Mouse (Mus musculus): ENCODE measurements around the gene Slc22a4. TPM values are rescaled to one million over a fixed set of nuclear protein-coding genes. Genes with fewer than 3 reads are reported as not detected.

Slc22a4 gene
- polyA plus RNA-seq (2012; fragmentation: generic; extraction: Trizol) = under 1 TPM; 0.11 to 0.21 TPM

DNA sequence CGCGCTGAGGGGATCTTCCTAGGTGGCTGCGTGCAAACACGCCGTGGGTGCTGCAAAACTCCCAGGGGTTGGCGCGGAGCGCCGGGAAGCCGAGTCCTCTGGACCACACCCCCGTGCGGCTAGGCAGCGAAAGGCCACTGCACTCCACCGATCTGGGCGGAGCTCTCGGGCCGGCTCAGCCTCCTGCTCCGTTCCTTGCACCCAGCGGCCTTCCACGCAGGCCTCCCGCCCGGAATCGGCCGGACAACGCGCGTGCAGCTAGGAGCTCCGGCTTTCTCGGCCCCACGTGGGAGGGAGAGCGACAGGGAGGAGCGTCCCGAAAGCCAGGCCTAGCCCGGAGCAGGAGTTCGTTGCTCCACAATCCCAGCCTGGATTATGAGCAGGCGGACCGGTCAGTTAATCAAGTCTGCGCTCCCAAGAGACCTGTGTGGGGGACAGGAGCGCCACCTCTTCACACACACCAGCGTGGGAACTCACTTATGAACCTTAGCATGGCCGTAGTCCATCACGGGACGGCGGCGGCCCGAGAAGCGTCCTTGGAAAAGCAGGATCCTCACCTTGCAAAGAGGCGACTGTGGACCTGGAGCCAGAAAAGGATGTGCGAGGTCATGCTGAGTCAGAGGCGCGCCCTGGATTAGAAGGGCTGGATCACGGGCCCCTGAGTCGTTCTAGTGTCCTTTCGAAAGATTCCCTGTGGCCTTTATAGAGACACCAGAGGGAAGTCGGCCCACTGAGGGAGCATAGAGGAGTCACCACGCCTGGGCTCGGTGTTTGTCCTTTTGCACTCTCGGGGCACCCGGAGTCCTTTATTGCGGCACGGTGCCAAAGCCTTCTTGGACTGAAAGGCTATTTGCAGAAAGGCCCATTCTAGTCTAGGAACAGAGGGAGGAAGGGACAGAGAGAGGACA lies at the start of gene Slc22a4:
TSS of gene Slc22a4 (minus strand) at position 47 of the 908 bp plus-strand sequence.

DNA sequence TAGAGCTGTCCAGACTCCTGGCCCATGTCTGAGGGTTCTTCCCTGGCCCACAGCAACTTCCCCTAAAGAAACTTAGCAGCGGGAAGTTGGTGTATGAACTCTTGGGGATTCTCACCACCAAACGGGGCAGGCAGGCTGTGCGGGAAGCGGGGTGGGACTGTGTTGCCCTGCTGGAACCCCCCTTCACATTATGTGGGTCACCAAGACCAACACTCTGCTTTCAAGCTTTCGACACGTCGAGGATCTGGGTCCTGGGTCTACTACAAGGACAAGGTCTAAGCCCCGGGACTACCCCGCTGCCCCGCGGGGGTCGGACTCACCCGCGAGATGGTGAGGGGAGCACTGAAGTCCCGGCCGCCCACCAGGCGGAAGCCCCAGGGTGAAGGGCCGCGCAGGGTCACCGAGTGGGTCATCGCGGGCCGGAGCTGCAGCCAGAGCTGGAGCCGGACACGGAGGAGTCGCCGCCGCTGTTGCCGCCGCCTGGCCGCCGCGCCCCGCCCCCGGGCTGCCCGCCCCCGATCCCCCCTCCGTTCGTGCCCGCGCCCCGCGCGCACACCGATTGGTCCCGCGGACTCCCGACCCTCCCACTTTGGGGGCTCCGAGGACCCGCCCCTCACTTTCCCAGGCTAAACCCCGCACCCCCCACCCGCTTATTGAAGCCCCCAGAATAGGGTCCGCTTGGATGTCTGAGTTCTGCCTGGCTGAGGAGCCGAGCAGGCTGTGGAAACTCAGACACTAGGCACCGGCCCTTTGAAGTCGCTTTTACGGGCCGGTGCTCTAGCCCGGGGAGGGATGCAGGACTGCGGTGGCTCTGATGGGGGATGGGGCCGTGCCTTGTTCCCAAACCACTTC lies 40.9 kb upstream of the Slc22a4 start, which contains the start of gene Pdlim4:
TSS of gene Pdlim4 (minus strand) at position 495 of the 852 bp plus-strand sequence.

DNA sequence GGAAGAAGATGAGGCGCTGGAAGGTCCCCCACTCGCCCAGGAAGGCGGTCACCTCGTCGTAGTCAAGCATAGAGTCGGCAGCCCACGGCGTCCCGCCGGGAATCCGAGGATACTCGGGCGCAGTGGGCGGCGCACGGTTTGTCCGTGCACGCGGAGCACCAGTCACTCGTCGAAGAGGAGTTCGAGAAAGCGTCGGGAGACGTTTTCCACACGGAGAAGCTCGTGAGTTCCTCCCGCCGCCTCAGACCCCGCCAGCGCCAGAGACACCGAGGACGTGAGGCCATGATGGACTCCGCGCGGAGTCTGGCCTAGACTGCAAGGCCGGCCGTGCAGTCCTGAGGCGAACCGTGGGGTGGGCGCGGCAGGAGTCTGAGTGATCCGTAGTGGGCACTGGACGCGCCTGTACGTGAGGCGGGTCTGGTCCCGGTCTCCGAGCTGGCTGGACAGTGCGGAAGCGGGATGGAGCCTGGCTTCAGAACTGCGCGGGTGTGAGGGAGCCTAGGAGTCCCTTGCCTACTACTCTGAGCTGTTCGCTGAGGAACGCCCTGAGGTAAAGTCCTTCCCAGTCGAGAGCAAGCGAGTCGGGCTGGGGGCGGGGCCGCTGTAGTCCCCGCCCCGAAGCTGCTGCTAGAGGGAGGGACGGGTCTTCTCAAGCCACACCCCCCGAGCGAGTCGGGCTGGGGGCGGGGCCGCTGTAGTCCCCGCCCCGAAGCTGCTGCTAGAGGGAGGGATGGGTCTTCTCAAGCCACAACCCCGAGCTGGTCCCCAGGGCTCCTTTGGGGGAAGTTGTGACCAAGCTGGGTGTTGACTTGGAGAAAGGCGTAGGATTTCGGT lies 47.9 kb downstream of the Slc22a4 start, which contains the start of gene Slc22a21:
TSS of gene Slc22a21 (minus strand) at position 545 of the 834 bp plus-strand sequence.

Other genes starting within 250 kb of the Slc22a4 start
- 1 to 10 TPM in 1 of 2 experiments, under 1 TPM in 1; 0.56 to 7.2 TPM for gene Gm12216, start 168.8 kb downstream of the Slc22a4 start, polyA plus RNA-seq (2012; fragmentation: generic; extraction: Trizol)
- gene Slc22a5, start 136.4 kb downstream of the Slc22a4 start, polyA plus RNA-seq (2012; fragmentation: generic; extraction: Trizol) = 10 to 100 TPM in 1 of 2 experiments, 1 to 10 TPM in 1; 1.1 to 10.6 TPM
- gene Slc22a21, start 47.8 kb downstream of the Slc22a4 start, polyA plus RNA-seq (2012; fragmentation: generic; extraction: Trizol) = 1 to 10 TPM in 1 of 2 experiments, under 1 TPM in 1; 0.43 to 5.4 TPM
- 1 to 10 TPM in 1 of 2 experiments, under 1 TPM in 1; 0.76 to 4.0 TPM for gene Pdlim4, start 40.9 kb upstream of the Slc22a4 start, polyA plus RNA-seq (2012; fragmentation: generic; extraction: Trizol)
- gene P4ha2, start 72.0 kb upstream of the Slc22a4 start, polyA plus RNA-seq (2012; fragmentation: generic; extraction: Trizol) = 10 to 100 TPM; 30.5 to 70.7 TPM
- not detected for gene Csf2, start 221.6 kb upstream of the Slc22a4 start, polyA plus RNA-seq (2012; fragmentation: generic; extraction: Trizol)
- not detected for gene Il3, start 239.2 kb upstream of the Slc22a4 start, polyA plus RNA-seq (2012; fragmentation: generic; extraction: Trizol)

Measured in C3H10T1/2 (cell line).